Mouse (Mus musculus): ENCODE measurements around the gene Abcf2. TPM values are rescaled to one million over a fixed set of nuclear protein-coding genes. Genes with fewer than 3 reads are reported as not detected.

Abcf2 gene
- polyA plus RNA-seq, 1 experiment from 2014 or later: 83.8 TPM

DNA sequence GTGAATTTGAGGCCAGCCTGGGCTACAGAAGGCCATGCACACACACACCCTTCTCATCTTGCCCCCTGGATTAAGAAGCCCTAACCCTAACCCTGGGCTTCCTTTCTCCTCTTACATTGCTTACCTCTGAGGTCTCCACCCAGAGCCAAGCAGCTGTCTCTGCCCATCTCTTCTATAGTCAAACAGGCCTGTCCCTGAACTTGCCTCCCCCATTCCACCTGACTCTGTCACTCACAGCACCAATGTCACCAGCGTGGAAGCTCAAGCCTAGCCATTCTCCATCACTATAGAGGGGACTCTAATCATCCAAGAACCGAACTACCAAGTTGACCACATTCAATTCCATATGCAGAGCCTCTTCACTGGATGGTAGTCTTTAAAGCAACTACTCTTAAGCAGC, 23.0 kb upstream of the Abcf2 start:
- WGBS: 57% methylated on average over 2 of the region's 2 CpGs
- peak overlapping the region; percentile 100; the same call in 1 of the 2 replicates for H3K27ac ChIP-seq
- H3K27me3 ChIP-seq (replicated peaks): no peaks in the 10 kb centered on the region
- H3K9me3 ChIP-seq: no peaks in the 10 kb centered on the region
- H3K4me3 ChIP-seq: peak overlapping the region; percentile 62; the same call in 1 of the 2 replicates
- H3K9ac ChIP-seq: 0 out of 2 replicates have a peak overlapping the region, but pooled peaks have one; percentile 87
- ATAC-seq (replicated peaks): no peak
- H3K4me2 ChIP-seq: peak overlapping the region; percentile 94
- H3K36me3 ChIP-seq (replicated peaks): peaks cover under 1% of the 10 kb centered on the region; the same call in 1 of the 2 replicates
- peaks cover 87% of the 10 kb centered on the region for H3K4me1 ChIP-seq

DNA sequence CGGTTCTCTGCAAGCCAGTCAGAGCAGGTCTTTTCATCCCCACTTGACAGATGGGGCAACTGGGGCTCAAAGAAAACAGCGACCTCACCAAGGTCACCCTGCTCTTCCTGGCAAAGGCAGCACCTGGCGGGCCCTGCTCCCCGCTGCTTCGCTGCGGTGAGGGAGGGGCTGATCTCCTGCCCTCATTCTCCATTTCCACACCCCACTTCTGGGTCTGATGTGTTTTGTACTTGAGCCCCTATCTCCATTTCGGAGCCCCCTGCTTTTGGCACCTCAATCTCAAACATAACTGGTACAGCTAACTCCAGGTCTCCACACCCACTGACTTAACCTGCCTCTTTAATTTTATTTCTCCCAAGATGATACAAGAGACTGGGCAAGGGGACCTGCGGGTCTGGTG, 21.9 kb upstream of the Abcf2 start:
- Histone ChIP-seq H3K4me1 (peaks cover 89% of the 10 kb centered on the region), H3K27ac (peak overlapping the region; percentile 76), H3K36me3 (replicated peaks) (peaks cover 10% of the 10 kb centered on the region; the same call in 1 of the 2 replicates), H3K9ac (peak overlapping the region; percentile 58), H3K27me3 (replicated peaks) (no peaks in the 10 kb centered on the region), H3K9me3 (no peaks in the 10 kb centered on the region), H3K4me2 (peak overlapping the region; percentile 64), H3K4me3 (peak overlapping the region; percentile 48)
- 9% methylated on average over 8 of the region's 8 CpGs for WGBS
- ATAC-seq (replicated peaks): no peak

DNA sequence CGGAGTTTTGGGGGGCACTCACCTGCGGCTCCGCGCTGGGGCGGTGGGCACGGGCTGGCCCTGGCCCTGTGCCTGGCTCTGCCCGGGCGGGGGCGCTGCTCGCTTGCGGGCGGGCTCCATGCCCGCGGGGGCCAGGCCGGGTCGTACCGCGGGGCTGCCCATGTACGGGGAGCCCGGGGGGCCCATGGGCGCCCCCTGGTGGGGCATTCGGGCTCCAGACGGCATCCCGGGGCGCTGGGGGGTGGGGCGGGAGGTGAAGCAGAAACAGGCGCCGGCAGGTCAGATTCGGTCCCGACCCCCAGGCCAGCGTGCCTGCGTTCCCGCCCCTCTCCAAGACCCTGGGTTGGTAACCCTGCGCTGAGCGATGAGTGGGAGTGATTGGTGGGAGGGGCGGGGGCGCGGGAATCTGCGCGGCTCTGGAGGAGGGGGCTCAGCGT, 21.3 kb upstream of the Abcf2 start:
- peak overlapping the region; percentile 64 for H3K4me2 ChIP-seq
- H3K36me3 ChIP-seq (replicated peaks): peaks cover 15% of the 10 kb centered on the region
- H3K27ac ChIP-seq: peak overlapping the region; percentile 76
- H3K9ac ChIP-seq: peak overlapping the region; percentile 58
- peaks cover 84% of the 10 kb centered on the region for H3K4me1 ChIP-seq
- no peaks in the 10 kb centered on the region for H3K27me3 ChIP-seq (replicated peaks)
- ATAC-seq (replicated peaks): peak; percentile 34
- peak overlapping the region; percentile 48 for H3K4me3 ChIP-seq
- WGBS: 0% methylated on average over 41 of the region's 41 CpGs
- no peaks in the 10 kb centered on the region for H3K9me3 ChIP-seq

DNA sequence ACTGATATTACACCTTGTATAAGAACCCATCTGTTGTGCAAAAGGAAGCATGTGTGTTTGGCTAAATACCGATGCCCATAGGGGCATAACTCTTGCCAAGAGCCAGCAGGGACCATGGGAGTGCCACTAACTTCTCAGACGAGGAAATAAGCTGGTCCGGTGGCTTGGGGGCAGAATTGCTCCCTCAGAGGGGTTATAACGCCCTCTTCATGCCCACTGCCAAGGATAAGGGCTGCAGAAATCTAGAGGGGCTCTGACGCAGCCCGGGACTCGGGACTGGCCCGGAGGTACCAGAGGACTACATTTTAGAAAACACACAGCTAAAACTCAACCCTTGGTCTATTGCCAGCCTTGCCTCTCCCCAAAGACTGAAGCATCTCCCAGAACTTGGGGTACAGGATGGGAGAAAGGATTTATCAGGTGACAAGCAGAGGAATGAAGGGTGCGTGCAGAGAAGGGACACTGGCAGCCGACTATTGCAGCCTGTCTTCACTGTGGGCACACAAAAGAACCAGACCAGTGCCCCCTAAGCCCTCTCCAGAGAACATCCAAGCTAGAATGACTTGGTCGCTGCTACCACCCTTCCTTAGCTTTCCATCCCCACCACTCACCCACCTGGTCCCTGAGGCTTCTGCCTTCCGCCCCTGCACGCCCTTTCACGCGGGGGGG, 20.8 kb upstream of the Abcf2 start:
- peak overlapping the region; percentile 64 for H3K4me2 ChIP-seq
- H3K9ac ChIP-seq: peak overlapping the region; percentile 58
- H3K9me3 ChIP-seq: no peaks in the 10 kb centered on the region
- no peak; the same call in 1 of the 2 replicates for ATAC-seq (replicated peaks)
- H3K4me1 ChIP-seq: peaks cover 78% of the 10 kb centered on the region
- H3K27me3 ChIP-seq (replicated peaks): no peaks in the 10 kb centered on the region
- H3K36me3 ChIP-seq (replicated peaks): peaks cover 21% of the 10 kb centered on the region
- peak overlapping the region; percentile 48 for H3K4me3 ChIP-seq
- WGBS: 19% methylated on average over 15 of the region's 15 CpGs
- peak overlapping the region; percentile 76 for H3K27ac ChIP-seq

DNA sequence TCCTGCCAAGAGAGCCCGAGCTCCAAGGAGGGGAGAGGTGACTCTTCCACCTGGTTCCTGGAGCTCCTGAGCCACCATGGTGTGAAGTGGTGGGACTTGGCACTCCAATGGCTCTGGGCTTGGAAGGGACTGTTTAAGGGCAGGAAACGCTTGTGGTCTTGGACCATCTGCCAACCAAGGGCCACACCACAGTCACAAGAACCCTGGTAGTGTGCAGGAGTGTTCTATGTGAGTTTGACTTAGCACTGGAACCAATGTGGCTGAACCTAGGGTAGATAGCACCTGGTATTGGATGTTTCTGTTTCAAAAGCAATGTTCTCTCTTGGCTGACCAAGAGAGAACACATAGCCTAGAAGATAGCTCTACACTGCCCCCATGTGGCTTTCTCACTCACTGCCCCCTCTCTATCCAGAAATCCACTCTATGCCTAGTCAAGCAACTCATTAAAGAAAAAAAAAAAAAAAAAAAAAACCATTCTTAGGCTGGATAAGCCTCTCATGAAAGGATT, 20.0 kb upstream of the Abcf2 start:
- 40% methylated on average over 2 of the region's 2 CpGs for WGBS
- peak; percentile 22; the same call in 1 of the 2 replicates for ATAC-seq (replicated peaks)
- no peaks in the 10 kb centered on the region for H3K9me3 ChIP-seq
- H3K36me3 ChIP-seq (replicated peaks): peaks cover 27% of the 10 kb centered on the region
- H3K4me1 ChIP-seq: peaks cover 71% of the 10 kb centered on the region
- peak overlapping the region; percentile 93 for H3K27ac ChIP-seq
- H3K4me3 ChIP-seq: peak overlapping the region; percentile 29
- H3K27me3 ChIP-seq (replicated peaks): no peaks in the 10 kb centered on the region
- H3K4me2 ChIP-seq: peak overlapping the region; percentile 64
- H3K9ac ChIP-seq: peak overlapping the region; percentile 40

DNA sequence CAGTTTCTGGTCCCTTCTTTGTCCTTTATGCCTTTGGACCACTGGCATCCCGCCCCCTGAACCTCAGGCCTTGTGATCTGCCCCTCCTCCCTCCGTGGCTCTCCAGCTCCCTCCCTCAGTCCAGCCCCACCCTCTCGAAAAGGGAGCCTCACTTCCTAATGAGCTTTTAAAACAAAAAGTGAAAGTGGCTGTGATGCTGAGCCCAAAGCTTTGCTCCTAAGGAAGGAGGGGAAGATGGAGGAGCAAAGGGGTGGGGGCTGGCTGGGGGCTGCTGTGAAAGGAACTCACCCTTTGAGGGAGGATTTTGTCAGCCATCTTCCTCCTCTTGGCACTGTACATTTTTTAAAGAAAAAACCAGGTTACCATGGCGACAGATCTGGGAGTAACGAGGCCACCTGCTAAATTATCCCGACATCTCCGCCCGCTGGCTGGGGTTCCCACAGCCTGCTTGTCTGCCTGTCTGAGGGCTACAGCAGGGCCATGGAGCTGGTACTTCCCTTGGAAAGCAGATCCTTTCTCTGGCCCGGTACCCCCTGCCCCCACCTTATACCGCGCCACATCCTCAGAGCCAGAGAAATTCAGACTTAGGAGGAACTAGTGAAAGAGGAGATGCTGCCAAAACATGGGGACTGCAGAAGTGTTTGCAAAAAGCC, 19.4 kb upstream of the Abcf2 start:
- peak; percentile 29 for ATAC-seq (replicated peaks)
- H3K4me1 ChIP-seq: peaks cover 67% of the 10 kb centered on the region
- peak overlapping the region; percentile 93 for H3K27ac ChIP-seq
- H3K36me3 ChIP-seq (replicated peaks): peaks cover 30% of the 10 kb centered on the region
- H3K9ac ChIP-seq: peak overlapping the region; percentile 40
- H3K4me2 ChIP-seq: peak overlapping the region; percentile 64
- no peaks in the 10 kb centered on the region for H3K27me3 ChIP-seq (replicated peaks)
- H3K9me3 ChIP-seq: no peaks in the 10 kb centered on the region
- WGBS: 4% methylated on average over 11 of the region's 11 CpGs
- peak overlapping the region; percentile 29 for H3K4me3 ChIP-seq

DNA sequence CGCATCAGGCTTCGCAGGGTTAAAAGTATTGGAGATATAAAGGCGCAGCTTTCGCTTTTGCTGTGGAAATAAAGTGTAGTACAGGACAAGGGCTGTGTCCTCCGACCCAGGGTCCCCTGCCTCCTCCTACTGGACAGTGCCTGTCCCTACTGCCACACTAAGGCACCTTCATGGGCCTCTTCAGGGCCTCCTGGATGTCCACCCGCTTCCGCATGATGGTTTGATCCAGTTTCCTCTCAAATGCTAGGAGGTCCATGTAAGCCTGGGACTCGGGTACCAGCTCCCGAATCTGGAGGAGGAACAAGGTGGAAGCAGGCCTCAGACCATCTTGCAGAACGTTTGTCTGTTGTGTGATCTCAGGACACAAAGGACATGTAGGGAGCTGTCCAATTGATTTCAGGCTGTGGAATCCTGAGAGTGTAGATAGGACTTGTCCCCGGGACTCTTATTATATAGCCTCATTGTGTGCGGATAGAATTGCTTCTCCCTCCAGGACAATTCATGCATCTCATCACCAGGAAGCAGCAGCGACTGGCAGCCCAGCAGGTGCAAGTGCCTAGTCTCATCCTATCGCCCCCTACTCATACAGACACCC, 18.6 kb upstream of the Abcf2 start:
- Histone ChIP-seq H3K9ac (peak overlapping the region; percentile 40; the same call in 1 of the 2 replicates), H3K36me3 (replicated peaks) (peaks cover 30% of the 10 kb centered on the region), H3K4me1 (peaks cover 59% of the 10 kb centered on the region), H3K4me3 (peak overlapping the region; percentile 29), H3K9me3 (no peaks in the 10 kb centered on the region), H3K27me3 (replicated peaks) (no peaks in the 10 kb centered on the region), H3K4me2 (peak overlapping the region; percentile 64), H3K27ac (peak overlapping the region; percentile 93)
- WGBS: 38% methylated on average over 14 of the region's 14 CpGs
- no peak for ATAC-seq (replicated peaks)

DNA sequence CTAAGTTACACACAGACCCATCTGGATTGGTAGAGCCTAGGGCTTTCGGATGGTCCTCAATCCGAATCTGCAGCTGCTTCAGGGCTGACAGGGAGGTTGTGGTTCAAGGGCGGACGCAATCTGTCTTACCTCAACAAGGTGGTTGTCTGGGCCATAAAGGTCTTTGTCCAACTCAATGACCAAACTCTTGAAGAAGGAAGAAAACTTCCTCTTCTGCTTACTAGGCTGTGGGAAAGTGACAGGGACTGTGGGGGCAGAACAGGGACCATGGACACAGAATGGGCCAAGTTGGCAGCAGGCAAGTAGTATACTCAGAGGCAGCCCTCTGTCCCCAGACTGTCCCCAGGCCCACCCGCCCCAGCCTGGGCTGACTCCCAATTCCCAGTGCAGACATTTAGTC, 18.0 kb upstream of the Abcf2 start:
- Histone ChIP-seq H3K27me3 (replicated peaks) (no peaks in the 10 kb centered on the region), H3K27ac (peak overlapping the region; percentile 93), H3K4me3 (no peak overlapping the region), H3K9me3 (no peaks in the 10 kb centered on the region), H3K36me3 (replicated peaks) (peaks cover 30% of the 10 kb centered on the region), H3K9ac (no peak overlapping the region), H3K4me2 (no peak overlapping the region; the same call in 1 of the 2 replicates), H3K4me1 (peaks cover 53% of the 10 kb centered on the region)
- WGBS: 87% methylated on average over 5 of the region's 5 CpGs
- no peak for ATAC-seq (replicated peaks)

DNA sequence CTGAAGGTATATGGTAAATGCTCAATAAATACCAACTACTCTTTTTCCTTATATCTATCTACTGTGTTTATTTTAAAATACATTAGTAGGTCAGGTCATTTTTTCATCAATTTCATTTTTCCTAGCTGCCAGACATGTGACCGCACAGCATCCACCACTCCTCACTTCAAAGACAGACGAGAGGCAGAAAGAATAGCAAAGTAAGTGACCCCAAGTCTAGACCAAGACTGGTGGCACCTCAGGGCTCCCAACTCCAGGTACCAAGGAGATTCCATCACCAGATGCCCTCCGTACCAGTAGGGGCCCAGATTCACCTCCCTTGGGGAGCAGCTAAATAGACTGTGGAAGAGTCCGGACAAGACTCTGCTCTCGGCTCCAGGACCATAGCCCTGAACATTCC, 17.1 kb upstream of the Abcf2 start:
- no peak for ATAC-seq (replicated peaks)
- Histone ChIP-seq H3K4me1 (peaks cover 47% of the 10 kb centered on the region), H3K9ac (no peak overlapping the region), H3K27me3 (replicated peaks) (no peaks in the 10 kb centered on the region), H3K4me3 (no peak overlapping the region), H3K27ac (no peak overlapping the region; the same call in 1 of the 2 replicates), H3K4me2 (no peak overlapping the region), H3K36me3 (replicated peaks) (peaks cover 30% of the 10 kb centered on the region), H3K9me3 (no peaks in the 10 kb centered on the region)
- 92% methylated on average over 5 of the region's 5 CpGs for WGBS

DNA sequence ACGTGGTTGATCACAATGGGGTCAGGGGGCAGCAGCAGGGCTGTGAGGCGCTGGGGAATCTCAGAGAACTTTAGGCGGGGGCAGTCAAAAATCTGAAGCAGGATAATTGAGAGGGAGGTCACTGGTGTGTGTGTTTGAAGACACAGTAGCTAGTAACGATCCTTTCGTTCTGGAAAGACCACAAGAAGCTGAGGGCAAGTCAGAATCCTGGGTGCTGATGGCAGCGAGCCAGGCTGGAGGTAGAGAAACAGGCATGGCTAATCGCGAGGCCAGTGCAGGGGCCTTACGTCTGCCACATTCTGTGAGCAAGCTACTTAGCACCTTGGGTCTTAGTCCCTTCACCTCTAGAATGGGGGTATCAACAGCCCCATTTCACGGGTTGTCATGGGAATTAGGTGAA, 16.7 kb upstream of the Abcf2 start:
- no peaks in the 10 kb centered on the region for H3K9me3 ChIP-seq
- peaks cover 33% of the 10 kb centered on the region for H3K36me3 ChIP-seq (replicated peaks)
- no peak overlapping the region for H3K4me2 ChIP-seq
- H3K4me3 ChIP-seq: no peak overlapping the region
- H3K9ac ChIP-seq: no peak overlapping the region
- no peaks in the 10 kb centered on the region for H3K27me3 ChIP-seq (replicated peaks)
- ATAC-seq (replicated peaks): no peak
- H3K4me1 ChIP-seq: peaks cover 46% of the 10 kb centered on the region
- WGBS: 72% methylated on average over 10 of the region's 10 CpGs
- no peak overlapping the region for H3K27ac ChIP-seq

DNA sequence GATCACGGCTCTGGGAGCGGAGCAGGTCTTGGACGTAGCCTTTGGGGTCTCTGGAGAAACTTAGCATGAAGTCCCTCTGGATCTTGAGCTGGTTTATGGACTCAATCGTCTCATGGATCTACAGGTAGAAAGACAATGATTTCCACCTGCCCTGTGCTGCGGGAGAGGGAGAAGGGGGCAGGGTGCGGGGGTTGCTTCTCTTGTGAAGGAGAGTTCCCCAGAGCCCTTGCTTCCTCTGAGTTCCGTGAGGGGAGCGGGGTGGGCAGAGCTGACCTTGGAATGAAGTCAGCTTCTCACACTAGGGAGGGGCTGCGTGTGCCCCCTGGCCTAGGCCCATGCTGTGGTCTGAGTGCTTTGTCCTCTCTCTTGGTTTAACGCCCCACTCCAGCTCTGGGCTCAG, 16.0 kb upstream of the Abcf2 start:
- Histone ChIP-seq H3K27ac (no peak overlapping the region), H3K4me2 (no peak overlapping the region), H3K27me3 (replicated peaks) (no peaks in the 10 kb centered on the region), H3K9me3 (no peaks in the 10 kb centered on the region), H3K4me3 (no peak overlapping the region), H3K36me3 (replicated peaks) (peaks cover 33% of the 10 kb centered on the region), H3K9ac (no peak overlapping the region), H3K4me1 (peaks cover 45% of the 10 kb centered on the region)
- WGBS: 79% methylated on average over 10 of the region's 10 CpGs
- no peak for ATAC-seq (replicated peaks)

DNA sequence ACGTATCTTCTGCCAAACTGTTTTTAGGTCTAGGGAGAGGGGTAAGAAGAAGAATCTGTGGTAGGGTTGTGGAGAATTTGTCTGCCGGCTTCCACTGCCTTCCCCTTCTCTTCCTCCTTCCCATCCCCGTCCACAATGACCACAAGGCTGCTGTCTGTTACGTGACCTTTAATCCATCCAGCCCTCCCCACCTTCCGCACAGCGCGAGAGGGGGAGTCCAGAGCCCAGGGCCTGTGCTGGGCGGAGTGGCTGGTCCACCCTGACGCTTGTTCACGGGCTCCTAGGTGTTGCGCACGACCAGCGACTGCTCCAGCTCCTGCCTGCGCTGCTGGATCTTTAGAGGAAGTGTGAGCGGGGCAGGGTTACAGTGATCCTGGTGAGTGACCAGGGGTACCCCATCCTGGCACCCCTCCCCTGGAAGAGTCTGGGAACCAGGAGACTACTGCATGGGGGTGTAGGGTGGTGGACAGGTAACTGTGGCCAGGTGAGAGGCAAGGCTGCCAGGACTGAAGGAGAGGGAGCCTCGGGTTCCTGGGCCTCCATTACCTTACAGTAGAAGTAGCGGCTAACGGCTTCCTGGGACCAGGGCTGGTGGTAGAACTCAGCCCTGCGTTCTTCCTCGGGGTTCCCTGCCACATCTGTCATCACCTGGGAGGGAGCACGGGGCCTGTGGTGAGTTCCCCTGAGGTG, 15.3 kb upstream of the Abcf2 start:
- 69% methylated on average over 21 of the region's 21 CpGs for WGBS
- no peak overlapping the region for H3K4me3 ChIP-seq
- H3K9me3 ChIP-seq: no peaks in the 10 kb centered on the region
- H3K27ac ChIP-seq: no peak overlapping the region
- ATAC-seq (replicated peaks): no peak
- peaks cover 33% of the 10 kb centered on the region for H3K36me3 ChIP-seq (replicated peaks)
- H3K4me2 ChIP-seq: no peak overlapping the region
- peaks cover 46% of the 10 kb centered on the region for H3K4me1 ChIP-seq
- H3K27me3 ChIP-seq (replicated peaks): no peaks in the 10 kb centered on the region
- H3K9ac ChIP-seq: no peak overlapping the region

All from midbrain, embryonic 15.5 days (tissue).